Mouse (Mus musculus) kidney, postnatal 4 days (tissue): ENCODE data around the gene Las1l.
A peak's percentile ranks its signal among the peaks of the same experiment; 100 is the strongest.

Experiments
- DNase-seq, 2 experiments: peaks; one replicate each; pipeline ENCODE4 v3.0.0; 2021; ENCODE audit warnings: mixed read lengths in 2 of 2

The Las1l gene

DNA sequence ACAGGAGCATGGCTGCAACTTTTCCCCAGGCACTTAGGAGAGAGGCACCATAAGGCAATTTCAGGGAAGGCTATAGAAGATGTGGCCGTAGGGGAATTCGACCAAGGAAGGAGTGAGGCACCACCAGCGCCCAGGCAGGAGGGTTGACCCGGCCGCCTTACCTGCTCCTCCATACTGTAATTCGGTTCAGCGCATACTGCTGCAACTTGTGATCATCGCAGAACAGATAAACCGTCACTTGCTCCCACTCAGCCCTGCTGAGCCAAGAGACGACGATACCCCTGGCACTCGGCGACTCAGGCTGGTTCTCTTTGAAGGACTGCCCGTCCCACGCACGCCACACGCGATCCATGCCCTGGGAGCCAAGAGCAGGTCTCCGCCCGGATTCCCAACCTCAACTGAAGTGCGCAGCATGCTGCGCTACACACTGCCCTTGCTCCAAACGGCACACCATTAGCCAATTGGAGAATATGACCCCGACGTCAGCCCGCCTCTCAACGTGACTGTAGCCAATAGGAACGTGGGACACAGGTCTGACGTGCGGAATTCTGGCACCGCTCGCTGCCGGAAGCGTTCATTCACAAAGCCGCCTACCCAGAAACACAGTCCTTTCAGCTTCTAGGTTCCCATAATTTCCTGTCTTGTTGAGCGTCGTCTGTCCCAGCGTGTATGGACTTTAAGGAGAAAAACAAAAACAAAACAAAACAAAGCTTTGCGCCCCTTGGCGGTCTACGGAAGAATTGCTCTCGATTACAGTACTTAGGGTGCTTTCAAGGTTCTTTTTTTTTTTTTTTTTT is at the start of gene Las1l:
Las1l (minus strand) TSS at position 466 of the 797 bp plus-strand sequence.
- DNase-seq = peak; percentile 88 to 93

DNA sequence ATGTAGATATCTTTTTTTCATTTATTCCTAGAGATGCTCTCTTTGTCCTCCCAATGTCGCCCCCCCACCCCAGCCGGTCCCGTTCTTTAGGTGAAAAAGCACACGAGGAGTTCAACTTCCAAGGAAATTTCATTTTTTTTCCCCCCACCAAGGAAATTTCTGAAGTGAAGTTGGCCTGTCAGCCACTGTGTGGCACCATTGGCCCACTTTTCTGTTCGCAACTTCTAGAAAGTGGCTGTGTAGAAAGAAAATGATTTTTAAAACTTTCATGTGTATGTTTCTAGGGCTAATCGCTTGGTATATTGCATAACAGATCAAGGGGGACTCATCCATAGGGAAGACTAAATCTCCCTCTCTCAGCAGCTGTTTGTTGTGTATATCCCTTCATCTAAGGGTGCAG is 49.6 kb upstream of the Las1l start:
- DNase-seq = peak; percentile 17 to 20

DNA sequence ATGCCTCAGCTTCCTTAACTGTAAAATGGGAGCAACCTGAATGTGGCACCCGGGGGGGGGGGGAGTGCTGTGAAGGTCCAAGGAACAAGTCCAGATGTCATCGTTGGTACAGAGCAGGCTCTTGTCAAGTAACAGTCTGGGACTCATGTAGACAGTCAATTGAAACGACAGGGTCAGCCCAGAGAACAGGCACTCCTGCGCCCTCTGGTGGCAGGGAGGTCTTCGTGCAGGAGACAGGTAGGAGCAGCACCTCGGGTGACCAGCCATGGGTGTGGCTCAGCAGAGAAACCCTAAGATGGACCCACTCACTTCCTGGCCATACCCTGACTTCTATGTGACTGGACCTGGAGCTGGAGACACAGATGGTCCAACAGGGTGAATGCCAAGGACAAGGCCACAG is 42.8 kb upstream of the Las1l start:
- DNase-seq = peak in 1 of 2 experiments; percentile 2

DNA sequence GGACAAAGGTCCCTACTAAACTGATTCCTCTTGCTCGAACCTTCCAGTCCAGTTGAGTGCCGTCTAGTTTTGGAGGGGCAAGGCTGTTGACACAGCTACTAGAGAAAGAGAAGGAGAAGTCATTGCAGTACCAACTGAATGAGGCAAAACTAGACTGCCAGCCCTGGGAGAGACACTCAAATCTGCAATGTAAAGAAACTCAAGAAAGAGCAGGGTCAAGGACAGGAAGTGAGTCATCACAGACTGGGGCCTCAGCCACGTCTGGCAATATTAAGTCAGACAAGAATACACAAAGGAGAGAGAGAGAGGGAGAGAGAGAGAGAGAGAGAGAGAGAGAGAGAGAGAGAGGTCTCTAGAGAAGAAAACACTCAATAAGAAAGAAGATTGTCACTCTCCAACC is 36.4 kb upstream of the Las1l start:
- DNase-seq = no peak

DNA sequence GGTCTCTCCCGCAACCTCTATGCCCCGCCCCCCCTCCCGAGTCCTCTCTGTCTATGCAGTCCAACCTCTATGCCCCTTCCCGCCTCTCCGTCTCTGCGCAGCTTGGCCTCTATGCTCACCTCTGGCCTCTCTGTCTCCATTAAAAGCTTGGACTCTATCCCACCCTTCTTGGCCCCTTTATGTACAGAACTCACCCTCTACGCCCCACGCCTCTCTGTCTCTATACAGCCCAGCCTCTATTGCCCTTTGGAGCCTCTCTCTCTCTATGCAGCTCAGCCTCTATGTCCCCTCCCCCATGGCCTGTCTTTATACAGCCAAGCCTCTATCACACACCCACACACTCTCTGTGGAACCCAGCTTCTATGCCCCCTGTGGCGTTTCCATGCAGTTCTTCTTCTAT is 13.2 kb upstream of the Las1l start:
- no peak for DNase-seq

DNA sequence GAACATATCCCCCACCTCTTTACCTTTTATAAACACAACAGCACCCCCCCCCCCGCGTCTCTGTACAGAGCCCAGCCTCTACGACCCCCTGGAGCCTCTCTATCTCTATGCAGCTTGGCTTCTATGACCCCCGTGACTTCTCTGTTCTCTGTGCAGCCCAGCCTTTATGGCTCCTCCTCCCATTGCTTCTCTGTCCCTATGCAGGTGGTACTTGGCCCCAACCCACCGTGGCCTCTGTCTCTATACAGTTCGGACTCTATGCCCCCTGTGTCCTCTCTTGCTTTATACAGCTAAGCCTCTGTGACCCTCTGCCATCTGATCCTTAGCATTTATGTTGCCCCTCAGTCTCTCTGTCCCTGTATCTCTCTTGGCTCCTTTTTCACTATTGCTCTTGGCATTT is 12.4 kb upstream of the Las1l start:
- DNase-seq = no peak

DNA sequence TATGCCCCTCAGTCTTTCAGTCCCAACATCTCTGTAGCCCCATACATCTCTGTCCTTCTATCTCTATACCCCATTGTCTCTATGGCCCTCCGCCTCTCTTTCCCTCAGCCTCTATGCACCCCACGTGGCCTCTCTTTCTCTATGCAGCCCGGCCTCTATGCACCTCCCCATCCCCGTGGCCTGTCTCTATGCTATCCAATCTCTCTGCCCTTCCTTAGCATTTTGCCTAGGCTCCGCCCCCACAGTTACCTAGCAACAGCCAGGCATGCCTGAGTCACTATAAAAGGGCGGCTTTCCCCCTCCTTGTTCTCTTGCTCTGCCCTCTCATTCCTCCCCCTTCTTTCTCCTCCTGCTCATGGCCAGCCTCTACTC is 11.8 kb upstream of the Las1l start:
- DNase-seq = peak; percentile 84 to 91

DNA sequence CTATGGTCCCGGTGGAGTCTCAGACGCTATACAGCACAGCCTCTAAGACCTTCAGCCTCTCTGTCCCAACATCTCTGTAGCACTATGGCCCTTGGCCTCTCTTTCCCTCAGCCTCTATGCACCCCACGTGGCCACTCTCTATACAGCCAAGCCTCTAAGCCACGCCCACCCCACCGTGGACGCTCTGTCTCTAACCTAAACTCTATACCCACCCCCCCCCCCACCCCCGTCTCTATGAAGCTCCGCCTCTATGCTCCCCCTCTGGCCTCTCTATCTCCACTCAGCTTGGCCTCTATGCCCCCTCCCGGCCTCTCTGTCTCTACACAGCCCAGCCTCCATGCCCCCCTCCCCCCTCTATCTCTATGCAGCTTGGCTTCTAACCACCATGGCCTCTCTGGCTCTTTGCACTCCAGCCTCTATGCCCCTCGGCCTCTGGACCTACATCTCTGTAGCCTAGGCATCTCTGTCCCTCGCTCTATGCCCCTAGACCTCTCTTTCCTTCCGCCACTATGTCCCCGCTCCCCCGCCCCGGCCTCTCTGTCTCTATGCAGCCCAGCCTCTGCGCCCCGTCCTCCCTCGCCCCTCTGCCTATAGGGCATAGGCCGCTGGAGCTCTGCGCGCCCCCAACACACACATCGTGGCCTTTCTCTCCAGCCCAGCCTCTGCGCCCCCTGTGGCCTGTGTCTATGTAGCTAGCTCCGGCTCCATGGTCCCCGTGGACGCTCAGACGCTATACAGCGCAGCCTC is 11.3 kb upstream of the Las1l start:
- peak; percentile 69 to 85 for DNase-seq

DNA sequence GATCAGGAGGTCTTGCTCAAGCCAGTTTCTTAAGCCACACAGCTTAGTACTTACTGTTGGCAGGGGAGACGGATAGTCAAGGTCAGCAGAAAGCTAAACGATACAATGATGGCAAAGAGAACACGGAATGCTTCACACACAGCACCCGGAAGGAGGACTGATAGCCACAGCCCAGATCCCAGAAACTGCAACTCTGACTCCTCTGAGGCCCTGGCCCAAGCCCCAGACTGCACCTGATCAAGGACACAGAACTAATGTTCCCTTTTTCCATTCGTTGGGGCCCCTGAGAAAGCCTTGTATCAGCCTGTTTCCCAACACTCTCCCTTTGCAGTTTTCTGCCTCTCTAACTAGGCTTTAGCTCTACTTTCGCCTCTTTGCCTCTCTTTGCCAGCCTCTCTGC is 8.3 kb upstream of the Las1l start:
- no peak for DNase-seq

DNA sequence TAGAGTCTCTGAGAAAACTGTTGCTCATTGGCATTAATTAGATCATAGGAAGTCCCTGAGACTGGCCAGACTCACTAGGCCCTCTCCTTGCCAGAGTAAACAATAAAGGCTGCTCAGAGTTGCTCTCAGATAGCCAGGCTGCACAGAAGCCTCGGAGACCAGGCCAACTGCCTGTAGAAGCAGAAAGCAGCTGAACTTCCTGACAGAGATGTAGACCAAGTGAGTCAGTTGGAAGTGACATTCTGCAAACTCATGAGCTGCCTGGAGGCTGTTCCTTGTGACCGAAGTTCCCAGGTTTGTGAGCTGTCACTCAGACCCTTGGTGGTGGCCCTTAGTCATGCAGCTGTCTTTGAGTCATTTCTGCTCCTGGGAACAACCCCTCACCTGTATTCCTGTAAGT is 6.6 kb upstream of the Las1l start:
- DNase-seq = no peak

DNA sequence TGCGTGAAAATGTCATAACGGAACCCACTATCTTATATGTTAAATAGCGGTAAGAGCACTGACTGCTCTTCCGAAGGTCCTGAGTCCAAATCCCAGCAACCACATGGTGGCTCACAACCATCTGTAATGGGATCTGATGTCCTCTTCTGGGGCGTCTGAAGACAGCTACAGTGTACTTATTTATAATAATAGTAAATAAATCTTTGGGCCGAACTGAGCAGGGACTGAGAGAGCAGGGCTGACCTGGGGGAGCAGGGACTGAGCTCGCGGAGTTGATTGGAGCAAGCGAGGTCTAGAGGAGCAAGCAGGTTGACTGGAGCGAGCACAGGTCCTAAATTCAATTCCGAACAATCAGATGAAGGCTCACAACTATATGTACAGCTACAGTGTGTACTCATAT is 699 bp upstream of the Las1l start:
- DNase-seq = peak in 1 of 2 experiments; percentile 8

DNA sequence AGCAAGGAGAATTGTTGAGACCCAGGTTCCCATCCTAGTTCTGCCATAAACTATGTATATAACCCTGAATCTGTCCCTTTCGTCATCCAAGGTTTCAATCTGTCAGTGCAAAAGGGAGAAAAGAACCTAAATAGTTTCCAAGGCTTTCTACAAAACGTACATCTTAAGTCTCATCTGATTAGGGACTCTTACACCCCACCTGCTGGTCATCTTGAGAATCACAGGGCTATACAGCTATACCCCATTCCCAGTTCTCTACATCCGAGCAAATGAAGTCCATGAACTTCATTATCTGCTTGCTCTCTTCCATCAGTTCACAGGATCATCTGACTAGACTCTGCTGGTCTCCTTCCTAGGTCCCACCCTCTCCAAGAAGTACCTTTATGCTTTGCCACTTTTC is 6.0 kb downstream of the Las1l start:
- DNase-seq = peak; percentile 47 to 59

DNA sequence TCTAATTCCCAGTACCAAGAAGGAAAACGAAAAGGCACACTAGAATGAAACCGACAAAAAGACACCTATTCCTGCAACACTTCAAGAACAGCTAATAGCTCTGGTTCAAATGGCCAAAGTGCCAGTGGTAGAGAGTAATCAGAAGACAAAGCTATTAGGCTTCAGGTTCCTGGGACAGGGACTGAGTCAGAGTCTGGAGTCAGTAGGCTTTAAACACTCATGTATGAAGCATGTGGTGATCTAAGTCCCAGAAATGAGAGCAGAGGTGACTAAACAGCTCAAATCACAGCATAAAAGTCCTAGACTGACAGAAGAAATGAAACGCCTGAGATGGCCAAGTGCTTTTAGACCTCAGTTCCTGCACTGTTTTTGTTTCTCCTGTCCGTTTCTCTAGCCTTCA is 8.6 kb downstream of the Las1l start:
- no peak for DNase-seq

DNA sequence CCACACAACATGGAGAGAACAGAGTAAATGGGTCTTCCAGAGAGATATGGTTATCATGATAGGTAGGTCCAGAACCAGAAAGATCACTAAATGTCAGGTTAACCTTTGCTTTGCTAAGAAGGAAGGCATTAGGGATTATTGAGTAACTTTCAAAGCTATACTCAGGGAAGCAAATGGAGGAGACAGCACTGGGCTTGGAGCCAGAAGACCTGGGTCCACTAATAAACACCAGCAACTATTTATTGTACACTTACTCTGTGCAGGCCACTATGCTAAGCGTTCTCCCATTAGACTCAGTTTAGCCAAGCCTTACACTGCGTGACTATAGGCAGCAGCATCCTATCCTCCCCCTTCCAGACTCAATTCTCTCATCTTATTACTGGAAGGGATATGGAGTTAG is 11.3 kb downstream of the Las1l start:
- no peak for DNase-seq

DNA sequence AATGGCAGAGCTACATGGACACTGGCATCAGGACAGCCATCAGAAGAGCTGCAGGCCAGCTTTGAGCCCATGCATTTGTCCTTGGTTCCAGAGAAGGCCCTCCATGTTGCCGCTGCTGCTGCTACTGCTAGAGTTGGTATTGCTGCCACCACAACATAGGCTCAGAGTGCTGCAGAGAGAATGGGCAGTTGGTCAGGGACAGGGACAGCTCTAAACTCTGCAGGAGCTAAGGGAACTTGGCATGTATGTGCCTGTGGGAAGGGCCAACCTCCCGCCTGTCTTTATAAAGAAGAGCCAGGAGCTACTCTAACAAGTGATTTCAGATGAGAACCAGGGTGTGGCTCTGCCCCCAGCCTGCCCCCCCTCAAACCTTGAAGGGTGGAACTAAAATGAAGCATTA is 21.3 kb downstream of the Las1l start:
- DNase-seq = no peak

DNA sequence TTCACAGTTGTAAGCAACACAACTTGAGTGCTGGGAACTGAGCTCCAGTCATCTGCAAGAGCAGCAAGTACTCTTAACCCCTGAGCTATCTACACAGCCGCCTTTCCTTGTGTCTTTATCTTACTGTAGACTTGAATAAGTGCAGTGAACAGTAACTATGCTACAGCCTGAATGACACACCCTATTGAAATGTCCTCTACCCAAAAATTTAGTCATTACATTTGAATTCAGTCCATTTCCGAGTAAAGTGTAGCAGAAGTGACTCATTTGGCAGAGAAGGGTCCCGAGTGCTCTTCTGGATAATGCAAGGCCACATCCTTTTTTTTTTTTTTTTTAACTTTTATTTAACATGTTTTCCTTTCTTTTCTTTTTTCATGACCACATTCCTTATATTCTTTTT is 54.0 kb downstream of the Las1l start:
- DNase-seq = no peak
